Mouse (Mus musculus): ENCODE results near the gene Gli1. TPM values are rescaled to one million over a fixed set of nuclear protein-coding genes. Genes with fewer than 3 reads are reported as not detected.

The Gli1 gene
- polyA plus RNA-seq, 1 experiment from 2014 or later: 4.2 TPM

GRCm38 (mm10) chr10:127291881-127292638, 49.7 kb downstream of the Gli1 start:
- Histone ChIP-seq H3K4me3 (ENCODE audit: low read depth, low read length) (peak overlapping the region; percentile 74), H3K27ac (ENCODE audit: low read length) (no peak overlapping the region)
- WGBS: 15% methylated on average over 5 of the region's 5 CpGs

DNA sequence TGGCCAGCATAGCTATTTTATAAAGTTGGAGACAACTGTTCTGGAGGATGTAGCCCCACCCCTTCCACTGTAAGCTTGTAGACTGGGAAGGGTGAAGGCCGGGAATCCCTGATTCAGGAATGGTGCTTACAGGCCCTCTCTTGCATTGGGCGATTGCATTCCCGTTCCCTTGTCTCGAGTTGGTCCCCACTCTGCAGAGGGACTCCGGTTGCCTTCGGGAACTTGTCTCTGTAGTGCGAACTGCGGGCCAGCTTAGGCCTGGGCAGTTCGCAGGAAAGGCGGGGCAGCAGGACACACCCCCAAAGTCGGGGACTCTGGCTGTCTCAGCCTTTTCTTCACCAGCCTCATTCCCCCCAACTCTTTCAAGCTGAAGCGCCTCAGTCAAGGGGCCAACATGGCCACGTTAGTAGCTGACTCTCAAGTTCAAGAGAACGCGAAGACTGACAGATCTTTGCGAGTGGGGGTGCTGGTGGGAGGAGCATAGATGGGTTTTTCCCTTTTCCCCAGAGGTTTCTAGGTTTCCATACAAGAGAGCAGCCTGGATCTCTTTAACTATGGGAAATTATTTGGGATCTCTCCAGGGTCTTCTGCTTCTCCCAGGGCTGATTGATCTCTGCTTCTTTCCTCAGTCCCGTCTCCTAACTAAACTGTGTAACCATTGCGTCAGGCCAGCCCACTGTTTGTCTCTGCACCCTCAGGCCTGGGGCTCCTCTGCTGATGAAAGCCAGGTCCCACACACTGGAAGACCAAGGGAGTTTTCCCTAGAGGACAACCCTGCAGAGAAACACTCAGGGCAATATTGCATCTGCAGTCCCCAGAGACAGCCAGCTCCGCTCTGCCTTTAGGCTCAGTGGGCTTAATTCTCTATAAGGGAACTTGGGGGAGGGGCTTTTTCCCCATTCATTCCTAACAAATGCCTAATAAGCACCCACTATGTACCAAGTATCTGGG, 50.6 kb downstream of the Gli1 start:
- H3K9me3 ChIP-seq (ENCODE audit: low read length): no peaks in the 10 kb centered on the region
- no peak for TF ChIP-seq CTCF (IDR thresholded peaks at IDR 0.05)
- TF ChIP-seq EP300 (IDR thresholded peaks at IDR 0.05): no peak; the same call in 1 of the 2 replicates
- WGBS: 4% methylated on average over 19 of the region's 19 CpGs
- H3K36me3 ChIP-seq (ENCODE audit: insufficient read depth, low read length): peaks cover 21% of the 10 kb centered on the region; the same call in 1 of the 2 replicates
- H3K4me1 ChIP-seq (ENCODE audit: insufficient read depth, low read depth, low read length): peaks cover 24% of the 10 kb centered on the region
- ATAC-seq (peak; percentile 12), DNase-seq (ENCODE audit: low spot score) (peak; percentile 71)
- peak overlapping the region; percentile 69 for H3K4me2 ChIP-seq (replicated peaks; ENCODE audit: low read depth, low read length)
- H3K27me3 ChIP-seq (replicated peaks; ENCODE audit: insufficient read depth, low read length): no peaks in the 10 kb centered on the region
- H3K27ac ChIP-seq (ENCODE audit: low read length): peak overlapping the region; percentile 88
- peak overlapping the region; percentile 61 for H3K9ac ChIP-seq (replicated peaks; ENCODE audit: low read depth)
- peak overlapping the region; percentile 74 for H3K4me3 ChIP-seq (ENCODE audit: low read depth, low read length)

More at GRCm38 (mm10) chr10:127291881-127292638, 49.7 kb downstream of the Gli1 start:
- peaks cover 23% of the 10 kb centered on the region for H3K4me1 ChIP-seq (ENCODE audit: insufficient read depth, low read depth, low read length)
- H3K27me3 ChIP-seq (replicated peaks; ENCODE audit: insufficient read depth, low read length): no peaks in the 10 kb centered on the region
- H3K9me3 ChIP-seq (ENCODE audit: low read length): no peaks in the 10 kb centered on the region
- 0 out of 2 replicates have a peak overlapping the region, but pooled peaks have one; percentile 0 for H3K9ac ChIP-seq (replicated peaks; ENCODE audit: low read depth)
- ATAC-seq (no peak), DNase-seq (ENCODE audit: low spot score) (peak; percentile 12)
- H3K4me2 ChIP-seq (replicated peaks; ENCODE audit: low read depth, low read length): peak overlapping the region; percentile 69
- TF ChIP-seq CTCF (IDR thresholded peaks at IDR 0.05) (no peak), EP300 (IDR thresholded peaks at IDR 0.05) (no peak)
- peaks cover 22% of the 10 kb centered on the region for H3K36me3 ChIP-seq (ENCODE audit: insufficient read depth, low read length)

DNA sequence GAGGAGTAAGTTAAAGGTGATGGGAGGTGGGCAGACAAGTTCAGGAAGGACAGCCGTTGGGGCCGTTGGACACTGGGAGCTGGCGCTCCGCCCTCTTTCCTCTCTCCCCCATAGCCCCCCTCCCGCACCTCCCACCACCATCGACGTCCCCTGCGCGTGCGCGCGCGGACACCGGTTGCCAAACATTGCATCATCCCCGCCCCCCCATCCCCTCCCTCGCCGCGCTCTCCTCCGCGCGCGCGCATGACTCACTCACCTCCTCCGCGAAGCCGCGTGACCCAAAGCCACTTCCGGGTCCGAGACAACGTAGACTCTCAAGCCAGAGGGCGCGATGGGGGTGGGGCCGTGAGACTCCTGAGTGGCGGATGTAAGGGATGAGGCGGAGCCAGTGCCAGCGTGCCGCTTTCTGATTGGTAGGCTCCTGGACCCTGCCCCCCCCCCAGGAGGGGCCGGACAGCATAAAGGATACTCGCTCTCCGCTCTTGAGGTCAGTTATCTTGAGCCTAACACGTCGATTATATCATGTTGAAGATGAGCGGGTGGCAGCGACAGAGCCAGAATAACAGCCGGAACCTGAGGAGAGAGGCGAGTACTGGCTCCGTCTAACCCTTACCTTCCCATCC, 51.4 kb downstream of the Gli1 start:
- Histone ChIP-seq H3K27ac (ENCODE audit: low read length) (peak overlapping the region; percentile 97), H3K4me1 (ENCODE audit: insufficient read depth, low read depth, low read length) (peaks cover 24% of the 10 kb centered on the region), H3K36me3 (ENCODE audit: insufficient read depth, low read length) (peaks cover 19% of the 10 kb centered on the region; the same call in 1 of the 2 replicates), H3K9me3 (ENCODE audit: low read length) (no peaks in the 10 kb centered on the region), H3K4me3 (ENCODE audit: low read depth, low read length) (peak overlapping the region; percentile 74), H3K9ac (replicated peaks; ENCODE audit: low read depth) (peak overlapping the region; percentile 61), H3K4me2 (replicated peaks; ENCODE audit: low read depth, low read length) (peak overlapping the region; percentile 69), H3K27me3 (replicated peaks; ENCODE audit: insufficient read depth, low read length) (no peaks in the 10 kb centered on the region)
- WGBS: 1% methylated on average over 38 of the region's 47 CpGs
- ATAC-seq: peak; percentile 89
- TF ChIP-seq CTCF (IDR thresholded peaks at IDR 0.05) (no peak), EP300 (IDR thresholded peaks at IDR 0.05) (peak; percentile 76; the same call in 1 of the 2 replicates)
- peak; percentile 100 for DNase-seq (ENCODE audit: low spot score)

DNA sequence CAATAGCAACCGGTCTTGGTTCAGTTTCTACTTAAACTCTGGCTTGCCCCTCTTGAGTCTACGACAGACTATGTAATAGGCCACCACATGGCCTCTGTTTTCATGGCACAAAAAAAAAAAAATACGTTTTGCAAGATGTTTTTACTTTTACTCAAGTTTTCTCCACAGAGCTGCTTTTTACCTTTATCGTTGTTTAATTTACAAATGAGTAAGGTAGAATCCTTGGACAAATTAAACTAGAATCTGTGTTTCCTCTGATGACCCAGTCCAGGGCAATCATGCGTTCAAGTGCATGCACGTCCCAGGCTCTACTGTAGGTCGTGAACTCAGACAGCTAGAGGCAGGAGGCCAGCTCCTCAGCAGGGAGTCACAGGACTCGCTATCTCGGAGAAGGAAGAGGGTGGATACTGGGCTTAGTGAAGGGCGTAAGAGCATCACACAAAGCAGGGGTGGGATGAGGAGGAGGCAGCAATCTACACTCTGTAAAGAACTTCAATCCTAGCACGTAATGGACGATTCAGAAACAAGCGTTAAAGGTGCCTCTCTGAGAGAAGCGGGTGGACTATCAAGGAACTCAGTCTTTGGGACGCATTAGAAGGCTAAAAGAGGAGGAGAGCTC, 52.1 kb downstream of the Gli1 start:
- Histone ChIP-seq H3K27me3 (replicated peaks; ENCODE audit: insufficient read depth, low read length) (no peaks in the 10 kb centered on the region), H3K4me3 (ENCODE audit: low read depth, low read length) (peak overlapping the region; percentile 74), H3K4me1 (ENCODE audit: insufficient read depth, low read depth, low read length) (peaks cover 24% of the 10 kb centered on the region), H3K27ac (ENCODE audit: low read length) (peak overlapping the region; percentile 97), H3K36me3 (ENCODE audit: insufficient read depth, low read length) (peaks cover 19% of the 10 kb centered on the region; the same call in 1 of the 2 replicates), H3K9me3 (ENCODE audit: low read length) (no peaks in the 10 kb centered on the region), H3K4me2 (replicated peaks; ENCODE audit: low read depth, low read length) (peak overlapping the region; percentile 65), H3K9ac (replicated peaks; ENCODE audit: low read depth) (peak overlapping the region; percentile 68)
- TF ChIP-seq CTCF (IDR thresholded peaks at IDR 0.05) (no peak), EP300 (IDR thresholded peaks at IDR 0.05) (no peak)
- ATAC-seq (peak; percentile 3; the same call in 1 of the 2 replicates), DNase-seq (ENCODE audit: low spot score) (peak; percentile 78)
- 2% methylated on average over 15 of the region's 15 CpGs for WGBS

- Histone ChIP-seq H3K9ac (replicated peaks; ENCODE audit: low read depth) (peak within 1 kb of the TSS; percentile 68), H3K27me3 (replicated peaks; ENCODE audit: insufficient read depth, low read length) (no peaks in the 10 kb centered on the region), H3K4me1 (ENCODE audit: insufficient read depth, low read depth, low read length) (peaks cover 24% of the 10 kb centered on the region), H3K4me3 (ENCODE audit: low read depth, low read length) (peak within 1 kb of the TSS; percentile 74), H3K4me2 (replicated peaks; ENCODE audit: low read depth, low read length) (peak within 1 kb of the TSS; percentile 65), H3K36me3 (ENCODE audit: insufficient read depth, low read length) (peaks cover 19% of the 10 kb centered on the region; the same call in 1 of the 2 replicates), H3K9me3 (ENCODE audit: low read length) (no peaks in the 10 kb centered on the region), H3K27ac (ENCODE audit: low read length) (peak within 1 kb of the TSS; percentile 97)
- TF ChIP-seq EP300 (IDR thresholded peaks at IDR 0.05) (no peak; the same call in none of the 2 replicates), CTCF (IDR thresholded peaks at IDR 0.05) (no peak)
- 0% methylated on average over 15 of the region's 65 CpGs for WGBS
- DNase-seq (ENCODE audit: low spot score) (peak; percentile 96), ATAC-seq (peak; percentile 52)
Measured at GRCm38 (mm10) chr10:127288800-127289572, 52.8 kb downstream of the Gli1 start, which contains the start of gene Mbd6. Gene Mbd6 (minus strand): TSS chr10:127289018.
